Mouse (Mus musculus) cerebellum, adult 2 months (tissue): ENCODE data around the gene Ehd2.

Experiments
- CTCF ChIP-seq: fragments of 200-500 bp; IDR thresholded peaks from 2 replicates; pipeline ENCODE4 v1.5.1; 2011; ENCODE audit warnings: low read depth, mild to moderate bottlenecking, control low read depth, low read length, moderate library complexity, borderline replicate concordance; ENCODE audit not compliant: insufficient read depth
- POLR2A ChIP-seq: fragments of 200-500 bp; IDR thresholded peaks from 2 replicates; pipeline ENCODE4 v1.6.1; 2011; ENCODE audit warnings: low read length, control low read depth, borderline replicate concordance; ENCODE audit not compliant: insufficient read depth

GRCm38 (mm10) chr7:15972247-15972646 lies 4.9 kb upstream of the Ehd2 start:
- TF ChIP-seq POLR2A: no peak
- no peak for TF ChIP-seq CTCF
